Mouse (Mus musculus) CD4-positive, CD25-positive, alpha-beta regulatory T cell, adult 4 months (primary cell): ENCODE measurements around the gene 6030408B16Rik. TPM values are rescaled to one million over a fixed set of nuclear protein-coding genes. Genes with fewer than 3 reads are reported as not detected.

ENCODE experiments used
- ATAC-seq: one replicate; pipeline ENCODE4 v1.8.0; 2017
- polyA plus RNA-seq, 2 experiments: library from polyadenylated mRNA; unstranded; fragments of 100-300 nt; shearing (Covaris generic); gene quantifications; one replicate each; pipeline ENCODE4 v1.2.1; 2017

6030408B16Rik gene
- polyA plus RNA-seq, 2 experiments from 2014 or later, result not detected

GRCm38 (mm10) chr15:101297988-101298387 is 5.0 kb downstream of the 6030408B16Rik start:
- no peak for ATAC-seq

GRCm38 (mm10) chr15:101298550-101298949 is 5.5 kb downstream of the 6030408B16Rik start:
- no peak for ATAC-seq

- no peak for ATAC-seq
Measured at GRCm38 (mm10) chr15:101299480-101299960, 6.5 kb downstream of the 6030408B16Rik start.

GRCm38 (mm10) chr15:101300128-101300527 is 7.1 kb downstream of the 6030408B16Rik start:
- ATAC-seq, result no peak

- ATAC-seq, result no peak
Measured at GRCm38 (mm10) chr15:101302201-101302600, 9.2 kb downstream of the 6030408B16Rik start.

GRCm38 (mm10) chr15:101303830-101304229 is 10.8 kb downstream of the 6030408B16Rik start:
- ATAC-seq, result no peak

GRCm38 (mm10) chr15:101306459-101306858 is 13.4 kb downstream of the 6030408B16Rik start:
- ATAC-seq, result no peak

- no peak for ATAC-seq
Measured at GRCm38 (mm10) chr15:101308440-101309348, 15.7 kb downstream of the 6030408B16Rik start.

GRCm38 (mm10) chr15:101309493-101309892 is 16.5 kb downstream of the 6030408B16Rik start:
- no peak for ATAC-seq

GRCm38 (mm10) chr15:101311087-101311770 is 18.2 kb downstream of the 6030408B16Rik start:
- ATAC-seq, result no peak

GRCm38 (mm10) chr15:101312006-101312405 is 19.0 kb downstream of the 6030408B16Rik start:
- ATAC-seq, result no peak

- no peak for ATAC-seq
Measured at GRCm38 (mm10) chr15:101315378-101315777, 22.4 kb downstream of the 6030408B16Rik start.

- peak; percentile 99 for ATAC-seq
Measured at GRCm38 (mm10) chr15:101315832-101316231, 22.8 kb downstream of the 6030408B16Rik start.

GRCm38 (mm10) chr15:101316279-101316912 is 23.4 kb downstream of the 6030408B16Rik start:
- ATAC-seq, result no peak

GRCm38 (mm10) chr15:101316913-101317813 is 24.2 kb downstream of the 6030408B16Rik start:
- no peak for ATAC-seq

- no peak for ATAC-seq
Measured at GRCm38 (mm10) chr15:101317814-101318500, 24.9 kb downstream of the 6030408B16Rik start.

GRCm38 (mm10) chr15:101318889-101319765 is 26.1 kb downstream of the 6030408B16Rik start:
- no peak for ATAC-seq

- ATAC-seq, result no peak
Measured at GRCm38 (mm10) chr15:101320010-101320617, 27.1 kb downstream of the 6030408B16Rik start.

- no peak for ATAC-seq
Measured at GRCm38 (mm10) chr15:101320618-101321041, 27.6 kb downstream of the 6030408B16Rik start.

- no peak for ATAC-seq
Measured at GRCm38 (mm10) chr15:101321126-101321525, 28.1 kb downstream of the 6030408B16Rik start.
